Mouse (Mus musculus) embryonic facial prominence, embryonic 11.5 days (tissue): ENCODE measurements around the gene Stk11. TPM values are rescaled to one million over a fixed set of nuclear protein-coding genes. Genes with fewer than 3 reads are reported as not detected.

ENCODE experiments used
- ATAC-seq: fragments of 200-750 bp; cut with Nextera tagmentation; replicated peaks from 2 replicates; pipeline ENCODE4 v1.8.0; 2017; ENCODE audit warnings: low read depth; ENCODE audit not compliant: insufficient number of reproducible peaks, low FRiP score, low TSS enrichment
- DNase-seq: peaks from one replicate; pipeline ENCODE4 v3.0.0-alpha.2; 2015; ENCODE audit warnings: low spot score
- H3K27ac ChIP-seq: fragments of 300-500 bp; sonication (generic); replicated peaks from 2 replicates; pipeline ENCODE4 v1.5.1; 2014; ENCODE audit warnings: mild to moderate bottlenecking, low read depth, low read length, control low read depth
- H3K27me3 ChIP-seq: fragments of 300-500 bp; sonication (generic); 2 replicates; pipeline ENCODE4 v1.6.1; 2014; ENCODE audit warnings: mild to moderate bottlenecking, low read length, moderate library complexity, mixed read lengths; ENCODE audit not compliant: control insufficient read depth, insufficient read depth
- H3K36me3 ChIP-seq: fragments of 300-500 bp; sonication (generic); replicated peaks from 2 replicates; pipeline ENCODE4 v1.6.1; 2014; ENCODE audit warnings: low read depth, mild to moderate bottlenecking, low read length, moderate library complexity, mixed read lengths; ENCODE audit not compliant: control insufficient read depth, insufficient read depth
- H3K4me1 ChIP-seq: fragments of 300-500 bp; sonication (generic); 2 replicates; pipeline ENCODE4 v1.6.1; 2014; ENCODE audit warnings: low read length, mixed read lengths; ENCODE audit not compliant: control insufficient read depth, insufficient read depth
- H3K4me2 ChIP-seq: fragments of 300-500 bp; sonication (generic); 2 replicates; pipeline ENCODE4 v1.6.1; 2014; ENCODE audit warnings: low read depth, mild to moderate bottlenecking, control low read depth, low read length, moderate library complexity
- H3K4me3 ChIP-seq: fragments of 300-500 bp; sonication (generic); 2 replicates; pipeline ENCODE4 v1.5.1; 2014; ENCODE audit warnings: low read depth, low read length, control low read depth
- H3K9ac ChIP-seq: fragments of 300-500 bp; sonication (generic); replicated peaks from 2 replicates; pipeline ENCODE4 v1.6.1; 2014; ENCODE audit warnings: mild to moderate bottlenecking, control low read depth, low read length
- H3K9me3 ChIP-seq: fragments of 300-500 bp; sonication (generic); replicated peaks from 2 replicates; pipeline ENCODE4 v1.6.1; 2016; ENCODE audit warnings: mild to moderate bottlenecking, low read length, inconsistent platforms, mixed read lengths; ENCODE audit not compliant: control insufficient read depth
- WGBS: fragments of 180-500 bp; shearing (Covaris S2); extraction: QIAGEN DNeasy Blood & Tissue Kit; methylation state at CpG from one replicate; pipeline ENCODE4 v1.1.7; 2014; 5-methylcytosine and 5-hydroxymethylcytosine counted together
- polyA plus RNA-seq: library from polyadenylated mRNA; unstranded; fragments of >200 nt; fragmentation: Nextera tagmentation; extraction: Ambion mirVana; gene quantifications from 2 replicates; pipeline ENCODE4 v1.2.1, GENCODE M21; 2014

Stk11 gene
- polyA plus RNA-seq, 1 experiment from 2014 or later: 16.6 TPM

DNA sequence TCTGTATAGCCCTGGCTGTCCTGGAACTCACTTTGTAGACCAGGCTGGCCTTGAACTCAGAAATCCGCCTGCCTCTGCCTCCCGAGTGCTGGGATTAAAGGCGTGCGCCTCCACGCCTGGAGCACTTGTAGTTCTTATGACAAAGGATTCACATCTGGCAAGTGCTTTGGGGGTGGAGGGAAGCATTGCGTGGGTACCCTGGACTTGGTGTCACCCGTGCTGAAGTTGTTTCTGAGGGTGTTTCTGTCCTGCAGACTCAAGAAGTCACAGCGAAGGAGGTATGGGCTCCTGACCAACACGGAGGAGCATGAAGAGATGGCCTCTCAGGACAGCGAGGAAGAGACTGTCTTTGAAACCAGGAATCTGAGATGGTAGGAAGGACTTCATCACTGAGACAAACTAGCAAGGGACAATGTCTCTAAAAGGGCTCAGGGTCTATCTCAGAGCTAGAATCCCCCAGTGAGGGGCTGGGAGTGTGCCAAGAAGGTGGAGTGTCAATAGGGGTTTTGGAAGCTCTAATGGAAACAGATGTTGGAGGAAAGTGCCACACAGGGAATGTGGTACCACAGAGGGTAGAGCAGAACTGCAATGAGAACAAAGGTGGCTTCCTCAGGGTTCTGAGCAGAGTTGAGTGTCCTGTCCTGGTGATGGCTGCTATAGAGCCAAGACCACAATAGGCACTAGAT, 58.5 kb downstream of the Stk11 start:
- Histone ChIP-seq H3K27me3 (no peaks in the 10 kb centered on the region), H3K36me3 (peaks cover 12% of the 10 kb centered on the region), H3K9me3 (no peaks in the 10 kb centered on the region), H3K9ac (no peak overlapping the region), H3K4me2 (no peak overlapping the region), H3K27ac (no peak overlapping the region), H3K4me1 (no peaks in the 10 kb centered on the region; the same call in 1 of the 2 replicates), H3K4me3 (no peak overlapping the region)
- no peak for ATAC-seq
- DNase-seq: no peak
- WGBS: 84% methylated on average over 10 of the region's 10 CpGs

DNA sequence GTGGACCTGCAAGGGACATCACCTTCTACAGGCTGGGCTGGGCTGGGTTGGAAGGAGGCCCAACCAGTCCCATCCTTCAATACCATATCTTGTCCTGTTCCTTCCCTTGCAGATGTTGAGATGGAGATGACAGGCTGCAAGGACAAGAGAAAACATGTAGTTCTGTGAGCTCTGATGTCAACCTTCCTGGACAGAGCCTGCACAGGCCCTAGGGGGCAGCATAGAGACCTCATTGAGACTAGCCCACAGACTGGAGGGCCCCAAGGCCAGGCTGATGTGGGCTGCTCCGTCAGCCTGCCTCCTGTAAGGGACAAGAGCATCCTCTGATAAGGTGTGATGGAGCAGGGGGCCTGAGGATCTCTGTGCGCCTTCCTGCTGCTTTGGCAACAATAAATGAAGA, 59.1 kb downstream of the Stk11 start:
- Histone ChIP-seq H3K27me3 (no peaks in the 10 kb centered on the region), H3K4me2 (no peak overlapping the region), H3K4me3 (no peak overlapping the region), H3K36me3 (peaks cover 12% of the 10 kb centered on the region), H3K27ac (no peak overlapping the region), H3K4me1 (no peaks in the 10 kb centered on the region; the same call in 1 of the 2 replicates), H3K9me3 (no peaks in the 10 kb centered on the region), H3K9ac (no peak overlapping the region)
- ATAC-seq: no peak
- DNase-seq: peak; percentile 64
- 60% methylated on average over 2 of the region's 2 CpGs for WGBS

- peaks cover 7% of the 10 kb centered on the region for H3K36me3 ChIP-seq
- H3K27me3 ChIP-seq: no peaks in the 10 kb centered on the region
- ATAC-seq (no peak), DNase-seq (peak; percentile 74)
- no peak overlapping the region for H3K27ac ChIP-seq
- no peak overlapping the region for H3K4me2 ChIP-seq
- H3K4me1 ChIP-seq: no peaks in the 10 kb centered on the region; the same call in 1 of the 2 replicates
- no peak overlapping the region for H3K4me3 ChIP-seq
- H3K9ac ChIP-seq: no peak overlapping the region
- no peaks in the 10 kb centered on the region for H3K9me3 ChIP-seq
- WGBS: 16% methylated on average over 4 of the region's 4 CpGs
Observed at GRCm38 (mm10) chr10:80175536-80176269, 60.1 kb downstream of the Stk11 start.

- no peak overlapping the region for H3K4me3 ChIP-seq
- no peak overlapping the region for H3K27ac ChIP-seq
- WGBS: 75% methylated on average over 5 of the region's 5 CpGs
Observed at GRCm38 (mm10) chr10:80176270-80176834, 60.7 kb downstream of the Stk11 start.

GRCm38 (mm10) chr10:80177441-80178279, 62.1 kb downstream of the Stk11 start:
- ATAC-seq: no peak
- Histone ChIP-seq H3K9ac (0 out of 2 replicates have a peak overlapping the region, but pooled peaks have one; percentile 22), H3K36me3 (no peaks in the 10 kb centered on the region; the same call in 1 of the 2 replicates), H3K27ac (no peak overlapping the region), H3K4me3 (no peak overlapping the region), H3K4me2 (no peak overlapping the region), H3K4me1 (peaks cover 2% of the 10 kb centered on the region; the same call in 1 of the 2 replicates), H3K9me3 (no peaks in the 10 kb centered on the region), H3K27me3 (no peaks in the 10 kb centered on the region)
- WGBS: 72% methylated on average over 7 of the region's 7 CpGs
- no peak for DNase-seq

More at GRCm38 (mm10) chr10:80176270-80176834, 60.7 kb downstream of the Stk11 start:
- no peak overlapping the region for H3K4me2 ChIP-seq
- no peak overlapping the region for H3K9ac ChIP-seq
- H3K9me3 ChIP-seq: no peaks in the 10 kb centered on the region
- ATAC-seq (no peak), DNase-seq (no peak)
- no peaks in the 10 kb centered on the region for H3K27me3 ChIP-seq
- H3K4me1 ChIP-seq: peaks cover 2% of the 10 kb centered on the region; the same call in 1 of the 2 replicates
- peaks cover 4% of the 10 kb centered on the region for H3K36me3 ChIP-seq

DNA sequence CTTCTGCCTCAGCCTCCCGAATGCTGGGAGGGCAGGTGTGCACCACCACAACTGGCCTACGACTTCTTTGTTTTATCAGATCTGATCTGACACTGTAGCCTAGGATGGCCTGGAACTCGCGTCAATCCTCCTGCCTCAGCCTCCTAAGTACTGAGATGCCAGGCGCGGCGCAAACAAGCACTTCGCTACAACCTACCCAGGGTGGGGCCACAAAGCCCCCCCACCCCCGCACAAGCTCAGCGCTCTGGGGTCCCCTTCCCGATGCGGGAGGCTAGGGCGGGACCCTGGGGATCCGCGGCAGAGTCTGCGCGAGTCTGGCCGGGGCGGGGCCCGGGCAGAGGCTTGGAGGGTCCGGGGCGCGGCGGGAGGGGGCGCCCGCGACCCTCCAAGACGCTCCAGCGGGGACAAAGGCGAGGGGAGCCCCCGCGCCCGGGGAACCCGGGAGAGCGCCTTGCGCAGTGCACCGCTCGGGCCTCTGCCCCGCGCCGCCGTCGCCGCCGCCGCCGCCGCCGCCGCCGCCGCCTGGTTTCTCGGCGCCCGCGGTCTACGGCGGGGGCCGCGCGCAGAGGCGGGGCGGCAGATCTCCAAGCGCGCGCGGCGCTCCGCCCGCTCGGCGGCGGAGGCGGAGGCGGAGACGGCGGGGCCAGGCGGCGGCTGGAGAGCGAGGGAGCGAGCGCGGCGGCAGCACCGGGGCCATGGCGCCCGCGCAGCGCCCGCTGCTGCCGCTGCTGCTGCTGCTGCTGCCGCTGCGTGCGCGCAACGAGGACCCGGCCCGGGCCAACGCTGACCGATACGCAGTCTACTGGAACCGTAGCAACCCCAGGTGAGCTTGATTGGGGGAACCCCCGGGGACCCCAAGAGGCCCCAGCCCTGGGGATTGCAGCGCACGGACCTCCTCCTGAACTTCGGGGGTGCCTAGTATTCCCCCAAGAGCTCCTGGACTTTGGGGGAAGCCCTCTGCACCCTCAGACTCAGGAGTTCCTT, 63.8 kb downstream of the Stk11 start, which contains the start of gene Efna2:
TSS of gene Efna2 (plus strand) at position 415 of the 984 bp plus-strand sequence.
- peaks cover 2% of the 10 kb centered on the region; the same call in 1 of the 2 replicates for H3K4me1 ChIP-seq
- peak within 1 kb of the TSS; percentile 94 for H3K4me3 ChIP-seq
- peak within 1 kb of the TSS; percentile 17 for H3K27ac ChIP-seq
- H3K4me2 ChIP-seq: peak within 1 kb of the TSS; percentile 53
- H3K27me3 ChIP-seq: no peaks in the 10 kb centered on the region
- peak within 1 kb of the TSS; percentile 96 for H3K9ac ChIP-seq
- 2% methylated on average over 72 of the region's 106 CpGs for WGBS
- ATAC-seq: peak; percentile 46
- no peaks in the 10 kb centered on the region; the same call in 1 of the 2 replicates for H3K36me3 ChIP-seq
- H3K9me3 ChIP-seq: no peaks in the 10 kb centered on the region
- peak; percentile 87 for DNase-seq
